Mouse (Mus musculus): ENCODE results near the gene Fbrsl1. TPM values are rescaled to one million over a fixed set of nuclear protein-coding genes. Genes with fewer than 3 reads are reported as not detected.
A peak's percentile ranks its signal among the peaks of the same experiment; 100 is the strongest.

Gene Fbrsl1
- polyA plus RNA-seq, 1 experiment from 2014 or later, result 6.6 TPM

- no peak for ATAC-seq (replicated peaks; ENCODE audit: insufficient number of reproducible peaks, insufficient read depth, low FRiP score, low read depth)
- H3K9me3 ChIP-seq (replicated peaks), result no peaks in the 10 kb centered on the region
- 43% methylated on average over 1 of the region's 1 CpGs for WGBS
- H3K4me3 ChIP-seq, result no peak overlapping the region
- H3K9ac ChIP-seq, result no peak overlapping the region
- peaks cover 20% of the 10 kb centered on the region; the same call in 1 of the 2 replicates for H3K27me3 ChIP-seq
- H3K27ac ChIP-seq, result no peak overlapping the region
- H3K36me3 ChIP-seq, result no peaks in the 10 kb centered on the region
- H3K4me2 ChIP-seq, result no peak overlapping the region
- no peaks in the 10 kb centered on the region for H3K4me1 ChIP-seq (replicated peaks)
Measured at GRCm38 (mm10) chr5:110472834-110473233, 24.5 kb upstream of the Fbrsl1 start.

GRCm38 (mm10) chr5:110471981-110472476 is 23.7 kb upstream of the Fbrsl1 start:
- Histone ChIP-seq H3K9ac (no peak overlapping the region), H3K9me3 (replicated peaks) (no peaks in the 10 kb centered on the region), H3K27ac (no peak overlapping the region), H3K4me2 (no peak overlapping the region), H3K4me1 (replicated peaks) (no peaks in the 10 kb centered on the region), H3K4me3 (no peak overlapping the region), H3K27me3 (peaks cover 20% of the 10 kb centered on the region; the same call in 1 of the 2 replicates), H3K36me3 (no peaks in the 10 kb centered on the region)
- no peak for ATAC-seq (replicated peaks; ENCODE audit: insufficient number of reproducible peaks, insufficient read depth, low FRiP score, low read depth)
- 42% methylated on average over 5 of the region's 5 CpGs for WGBS

- Histone ChIP-seq H3K4me3 (no peak overlapping the region), H3K4me1 (replicated peaks) (peaks cover 3% of the 10 kb centered on the region), H3K27me3 (peaks cover 20% of the 10 kb centered on the region; the same call in 1 of the 2 replicates), H3K9ac (no peak overlapping the region), H3K4me2 (no peak overlapping the region), H3K9me3 (replicated peaks) (no peaks in the 10 kb centered on the region), H3K27ac (no peak overlapping the region), H3K36me3 (no peaks in the 10 kb centered on the region)
- ATAC-seq (replicated peaks; ENCODE audit: insufficient number of reproducible peaks, insufficient read depth, low FRiP score, low read depth), result no peak
- WGBS, result 35% methylated on average over 4 of the region's 4 CpGs
Measured at GRCm38 (mm10) chr5:110471285-110471684, 23.0 kb upstream of the Fbrsl1 start.

GRCm38 (mm10) chr5:110469227-110469925 is 21.1 kb upstream of the Fbrsl1 start:
- Histone ChIP-seq H3K9me3 (replicated peaks) (no peaks in the 10 kb centered on the region), H3K9ac (no peak overlapping the region), H3K4me2 (no peak overlapping the region), H3K36me3 (no peaks in the 10 kb centered on the region), H3K4me3 (no peak overlapping the region), H3K4me1 (replicated peaks) (peaks cover 3% of the 10 kb centered on the region), H3K27ac (no peak overlapping the region), H3K27me3 (peaks cover 19% of the 10 kb centered on the region; the same call in 1 of the 2 replicates)
- ATAC-seq (replicated peaks; ENCODE audit: insufficient number of reproducible peaks, insufficient read depth, low FRiP score, low read depth), result no peak
- WGBS, result 78% methylated on average over 8 of the region's 8 CpGs

GRCm38 (mm10) chr5:110468296-110468695 is 20.0 kb upstream of the Fbrsl1 start:
- Histone ChIP-seq H3K36me3 (no peaks in the 10 kb centered on the region), H3K27me3 (peaks cover 14% of the 10 kb centered on the region; the same call in 1 of the 2 replicates), H3K4me2 (no peak overlapping the region), H3K9me3 (replicated peaks) (no peaks in the 10 kb centered on the region), H3K4me3 (no peak overlapping the region), H3K9ac (no peak overlapping the region), H3K27ac (no peak overlapping the region), H3K4me1 (replicated peaks) (peaks cover 3% of the 10 kb centered on the region)
- 84% methylated on average over 4 of the region's 4 CpGs for WGBS
- ATAC-seq (replicated peaks; ENCODE audit: insufficient number of reproducible peaks, insufficient read depth, low FRiP score, low read depth), result no peak

GRCm38 (mm10) chr5:110467725-110468124 is 19.4 kb upstream of the Fbrsl1 start:
- no peak overlapping the region for H3K4me2 ChIP-seq
- whole genome bisulfite sequencing, result 76% methylated on average over 6 of the region's 6 CpGs
- H3K4me3 ChIP-seq, result no peak overlapping the region
- H3K27me3 ChIP-seq, result peaks cover 11% of the 10 kb centered on the region; the same call in 1 of the 2 replicates
- no peaks in the 10 kb centered on the region for H3K9me3 ChIP-seq (replicated peaks)
- ATAC-seq (replicated peaks; ENCODE audit: insufficient number of reproducible peaks, insufficient read depth, low FRiP score, low read depth), result no peak
- no peak overlapping the region for H3K27ac ChIP-seq
- peaks cover 3% of the 10 kb centered on the region for H3K4me1 ChIP-seq (replicated peaks)
- no peak overlapping the region for H3K9ac ChIP-seq
- H3K36me3 ChIP-seq, result no peaks in the 10 kb centered on the region

- Histone ChIP-seq H3K4me1 (replicated peaks) (peaks cover 3% of the 10 kb centered on the region), H3K4me3 (no peak overlapping the region), H3K27ac (no peak overlapping the region), H3K4me2 (no peak overlapping the region), H3K9me3 (replicated peaks) (no peaks in the 10 kb centered on the region), H3K9ac (no peak overlapping the region), H3K36me3 (no peaks in the 10 kb centered on the region), H3K27me3 (peaks cover 1% of the 10 kb centered on the region; the same call in 1 of the 2 replicates)
- no peak for ATAC-seq (replicated peaks; ENCODE audit: insufficient number of reproducible peaks, insufficient read depth, low FRiP score, low read depth)
- WGBS, result 58% methylated on average over 11 of the region's 11 CpGs
Measured at GRCm38 (mm10) chr5:110466531-110467424, 18.5 kb upstream of the Fbrsl1 start.

GRCm38 (mm10) chr5:110462646-110463045 is 14.3 kb upstream of the Fbrsl1 start:
- no peak overlapping the region for H3K9ac ChIP-seq
- no peaks in the 10 kb centered on the region for H3K36me3 ChIP-seq
- H3K27ac ChIP-seq, result no peak overlapping the region
- peaks cover 3% of the 10 kb centered on the region for H3K4me1 ChIP-seq (replicated peaks)
- no peak overlapping the region for H3K4me3 ChIP-seq
- peaks cover 7% of the 10 kb centered on the region; the same call in 1 of the 2 replicates for H3K27me3 ChIP-seq
- H3K4me2 ChIP-seq, result no peak overlapping the region
- WGBS, result 77% methylated on average over 2 of the region's 2 CpGs
- H3K9me3 ChIP-seq (replicated peaks), result no peaks in the 10 kb centered on the region
- ATAC-seq (replicated peaks; ENCODE audit: insufficient number of reproducible peaks, insufficient read depth, low FRiP score, low read depth), result no peak

- 0 out of 2 replicates have a peak, but pooled peaks have one; percentile 27 for ATAC-seq (replicated peaks; ENCODE audit: insufficient number of reproducible peaks, insufficient read depth, low FRiP score, low read depth)
- Histone ChIP-seq H3K4me1 (replicated peaks) (no peaks in the 10 kb centered on the region; the same call in 1 of the 2 replicates), H3K9ac (no peak overlapping the region), H3K36me3 (no peaks in the 10 kb centered on the region), H3K4me3 (no peak overlapping the region), H3K9me3 (replicated peaks) (no peaks in the 10 kb centered on the region), H3K27ac (no peak overlapping the region), H3K27me3 (peaks cover 7% of the 10 kb centered on the region; the same call in 1 of the 2 replicates), H3K4me2 (no peak overlapping the region)
- WGBS, result 37% methylated on average over 3 of the region's 3 CpGs
Measured at GRCm38 (mm10) chr5:110458936-110459335, 10.6 kb upstream of the Fbrsl1 start.

GRCm38 (mm10) chr5:110455272-110455671 is 7.0 kb upstream of the Fbrsl1 start:
- H3K4me2 ChIP-seq, result no peak overlapping the region
- no peak overlapping the region for H3K27ac ChIP-seq
- H3K9me3 ChIP-seq (replicated peaks), result no peaks in the 10 kb centered on the region
- no peak overlapping the region for H3K4me3 ChIP-seq
- peaks cover 14% of the 10 kb centered on the region for H3K27me3 ChIP-seq
- H3K9ac ChIP-seq, result no peak overlapping the region
- no peaks in the 10 kb centered on the region; the same call in 1 of the 2 replicates for H3K4me1 ChIP-seq (replicated peaks)
- H3K36me3 ChIP-seq, result no peaks in the 10 kb centered on the region
- ATAC-seq (replicated peaks; ENCODE audit: insufficient number of reproducible peaks, insufficient read depth, low FRiP score, low read depth), result no peak

- Histone ChIP-seq H3K4me3 (peak overlapping the region; percentile 97), H3K9me3 (replicated peaks) (no peaks in the 10 kb centered on the region), H3K4me1 (replicated peaks) (peaks cover 28% of the 10 kb centered on the region), H3K36me3 (no peaks in the 10 kb centered on the region), H3K27ac (peak overlapping the region; percentile 85), H3K4me2 (peak overlapping the region; percentile 93), H3K9ac (no peak overlapping the region), H3K27me3 (peaks cover 7% of the 10 kb centered on the region; the same call in 1 of the 2 replicates)
- WGBS, result 28% methylated on average over 6 of the region's 6 CpGs
- ATAC-seq (replicated peaks; ENCODE audit: insufficient number of reproducible peaks, insufficient read depth, low FRiP score, low read depth), result no peak
Measured at GRCm38 (mm10) chr5:110449294-110449693, 991 bp upstream of the Fbrsl1 start.

All from heart, embryonic 15.5 days (tissue).